Mouse (Mus musculus): ENCODE measurements around the gene Meis3.

The Meis3 gene

GRCm38 (mm10) chr7:16160702-16161101 lies 14.2 kb upstream of the Meis3 start:
- no peak for DNase-seq

- DNase-seq: no peak
Measured at GRCm38 (mm10) chr7:16161302-16161701, 13.6 kb upstream of the Meis3 start.

- no peak for DNase-seq
Measured at GRCm38 (mm10) chr7:16162036-16162435, 12.9 kb upstream of the Meis3 start.

GRCm38 (mm10) chr7:16172141-16172581 lies 2.7 kb upstream of the Meis3 start:
- no peak for DNase-seq

- no peak for DNase-seq
Measured at GRCm38 (mm10) chr7:16172586-16173140, 2.2 kb upstream of the Meis3 start.

GRCm38 (mm10) chr7:16173146-16173545 lies 1.7 kb upstream of the Meis3 start:
- DNase-seq: no peak

GRCm38 (mm10) chr7:16175542-16175931 lies 647 bp downstream of the Meis3 start:
- no peak for DNase-seq

- no peak for DNase-seq
Measured at GRCm38 (mm10) chr7:16178114-16178513, 3.2 kb downstream of the Meis3 start.

- DNase-seq: peak; percentile 78 to 85
Measured at GRCm38 (mm10) chr7:16183663-16184062, 8.8 kb downstream of the Meis3 start.

- no peak for DNase-seq
Measured at GRCm38 (mm10) chr7:16187494-16187893, 12.6 kb downstream of the Meis3 start.

- DNase-seq: peak; percentile 73 to 84
Measured at GRCm38 (mm10) chr7:16192315-16192714, 17.4 kb downstream of the Meis3 start.

- DNase-seq: no peak
Measured at GRCm38 (mm10) chr7:16193702-16194101, 18.8 kb downstream of the Meis3 start.

GRCm38 (mm10) chr7:16196616-16197015 lies 21.7 kb downstream of the Meis3 start:
- no peak for DNase-seq

- DNase-seq: no peak
Measured at GRCm38 (mm10) chr7:16197166-16197565, 22.3 kb downstream of the Meis3 start.

GRCm38 (mm10) chr7:16198540-16198939 lies 23.6 kb downstream of the Meis3 start:
- DNase-seq: no peak

GRCm38 (mm10) chr7:16201136-16201535 lies 26.2 kb downstream of the Meis3 start:
- DNase-seq: no peak

- peak; percentile 76 to 95 for DNase-seq
Measured at GRCm38 (mm10) chr7:16202756-16203504, 28.0 kb downstream of the Meis3 start.

- peak in 1 of 2 experiments; percentile 79 for DNase-seq
Measured at GRCm38 (mm10) chr7:16203505-16203903, 28.6 kb downstream of the Meis3 start.

GRCm38 (mm10) chr7:16204791-16205190 lies 29.9 kb downstream of the Meis3 start:
- DNase-seq: no peak

GRCm38 (mm10) chr7:16207076-16207475 lies 32.2 kb downstream of the Meis3 start:
- no peak for DNase-seq

- no peak for DNase-seq
Measured at GRCm38 (mm10) chr7:16207496-16207895, 32.6 kb downstream of the Meis3 start.

GRCm38 (mm10) chr7:16208781-16209665 lies 34.1 kb downstream of the Meis3 start:
- DNase-seq: no peak

GRCm38 (mm10) chr7:16210862-16211365 lies 36.0 kb downstream of the Meis3 start:
- DNase-seq: no peak

Measured in kidney, postnatal 25 days (tissue).